Mouse (Mus musculus): ENCODE measurements around the gene Nr2e1.

Nr2e1 gene

DNA sequence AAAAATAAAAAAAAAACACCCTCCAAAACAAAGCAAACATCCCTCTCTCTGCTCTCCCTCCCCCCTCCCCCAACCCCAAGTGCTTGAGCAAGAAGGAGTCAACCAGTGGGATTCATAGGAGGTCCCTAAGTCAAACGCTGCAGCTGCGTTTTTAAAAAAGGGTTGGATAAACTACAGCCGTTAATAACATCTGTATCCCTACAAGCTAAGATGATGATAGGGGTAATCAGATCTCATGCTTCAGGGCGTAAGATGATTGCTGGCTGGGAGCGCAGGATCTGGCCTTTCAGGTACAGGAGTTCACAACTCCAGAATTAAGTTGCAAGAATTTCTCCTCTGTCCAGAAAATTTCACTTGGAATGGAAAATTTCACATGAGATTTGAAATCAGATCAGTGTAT, 6.1 kb upstream of the Nr2e1 start:
- in situ Hi-C loops (cut with MboI; ENCODE audit: low sequenced_read_pairs) = no loop called here

GRCm38 (mm10) chr10:42587961-42588750, 4.7 kb upstream of the Nr2e1 start:
- in situ Hi-C loops (cut with MboI; ENCODE audit: low sequenced_read_pairs) = no loop called here

DNA sequence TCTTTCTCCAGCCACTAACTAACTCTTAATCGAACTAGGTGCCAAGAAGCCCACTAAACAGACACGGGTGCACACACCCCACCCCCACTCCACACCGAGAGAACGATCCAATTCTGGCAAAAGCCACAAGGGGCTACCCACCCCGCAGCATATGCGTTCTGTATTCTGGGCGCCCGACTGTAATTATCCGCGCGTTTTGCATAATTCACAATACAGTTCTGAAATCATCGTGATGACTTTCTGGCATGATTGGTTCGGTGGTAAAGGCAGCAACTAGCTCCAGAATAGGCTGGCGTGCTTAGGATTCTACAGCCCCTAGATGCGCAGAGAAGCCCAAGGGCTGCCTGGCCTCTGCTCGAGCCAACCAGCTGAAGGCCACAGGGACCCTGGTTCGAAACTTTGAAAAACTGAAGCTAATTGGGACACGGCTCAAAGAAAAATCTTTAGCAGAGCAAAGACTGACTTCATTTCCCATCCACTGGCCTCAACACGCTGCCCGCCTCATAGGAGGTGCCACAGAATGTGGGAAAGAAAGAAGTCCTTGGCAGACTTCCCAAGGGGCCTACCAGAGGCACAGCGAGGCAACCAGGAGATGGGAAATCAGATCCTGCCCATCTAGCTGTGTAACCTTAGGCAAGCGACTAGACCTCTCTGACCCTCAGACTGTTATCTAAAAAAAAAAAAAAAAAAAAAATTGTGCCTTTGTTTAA, 2.3 kb upstream of the Nr2e1 start:
- in situ Hi-C loops (cut with MboI; ENCODE audit: low sequenced_read_pairs) = no loop called here

DNA sequence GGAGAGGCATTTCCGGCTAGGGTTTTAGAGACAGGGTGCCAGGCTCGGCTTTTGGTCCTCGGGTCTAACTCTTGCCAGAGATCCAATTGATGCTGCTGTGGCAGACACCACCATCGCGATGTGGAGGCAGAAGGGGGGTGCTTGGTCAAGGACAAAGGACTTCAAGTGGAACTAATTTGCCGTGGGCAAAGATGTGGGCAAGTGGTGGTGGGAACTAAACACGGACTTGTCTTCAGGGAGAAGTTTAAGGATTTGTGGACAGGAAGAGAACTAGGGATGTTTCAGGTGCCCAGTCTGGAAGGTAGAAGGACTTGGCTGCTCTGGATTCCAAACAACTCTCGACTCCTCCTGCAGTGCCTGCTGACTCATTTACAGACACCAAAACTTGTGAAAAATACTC, 1.7 kb upstream of the Nr2e1 start:
- in situ Hi-C loops (cut with MboI; ENCODE audit: low sequenced_read_pairs) = no loop called here

DNA sequence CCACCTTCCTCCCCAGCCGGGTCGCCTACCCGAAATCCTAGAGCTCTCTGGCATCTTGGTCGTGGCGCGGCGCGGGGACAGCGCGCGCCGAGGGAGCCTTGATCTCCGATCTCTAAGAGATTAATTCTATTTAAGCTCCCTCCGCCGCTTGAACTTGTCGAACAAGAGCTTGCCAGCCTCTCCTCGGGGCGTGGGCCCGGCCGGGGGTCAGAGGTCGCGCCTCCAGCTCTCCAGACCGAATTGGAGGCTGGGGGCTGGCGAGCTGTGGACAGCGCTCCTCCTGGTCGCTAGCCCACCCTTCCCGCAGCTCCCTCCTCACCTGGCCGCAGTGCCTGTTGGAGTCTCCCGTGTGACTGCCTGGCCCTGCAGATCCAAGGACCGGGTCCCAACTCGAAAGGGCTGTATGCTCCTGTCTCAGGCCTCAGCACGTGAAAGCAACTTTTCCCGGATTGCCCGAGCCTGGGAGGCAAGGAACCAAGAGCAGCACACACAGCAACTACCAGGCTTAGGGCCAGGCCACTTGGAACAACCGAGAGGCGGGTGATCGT, 1.1 kb upstream of the Nr2e1 start:
- in situ Hi-C loops (cut with MboI; ENCODE audit: low sequenced_read_pairs) = no loop called here

DNA sequence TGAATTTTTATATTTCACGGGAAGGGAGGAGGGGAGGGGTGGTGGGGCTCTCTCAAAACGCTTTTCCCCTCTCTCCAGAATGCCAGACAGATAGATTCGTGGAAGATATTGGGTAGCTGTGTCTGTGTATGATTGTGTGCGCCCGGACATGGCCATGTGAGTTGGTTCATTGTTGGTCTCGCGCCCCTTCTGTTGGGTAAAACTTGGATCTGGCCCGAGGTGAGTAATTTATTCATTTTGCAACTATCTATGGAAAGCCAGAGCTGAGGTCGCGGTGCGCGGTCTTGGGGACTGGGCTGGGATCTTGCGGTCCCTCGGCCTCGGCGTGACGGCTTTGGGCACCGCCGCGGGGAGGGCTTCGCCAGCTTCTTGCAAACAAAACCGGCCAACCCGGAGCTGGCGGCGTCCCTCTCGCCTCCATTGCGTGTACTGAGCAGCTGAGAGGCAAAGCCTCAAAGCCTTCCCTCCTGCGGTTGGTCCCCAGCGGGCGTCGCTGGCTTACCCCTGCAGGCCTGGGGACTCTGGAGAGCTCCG, 537 bp upstream of the Nr2e1 start:
- in situ Hi-C loops (cut with MboI; ENCODE audit: low sequenced_read_pairs) = no loop called here

DNA sequence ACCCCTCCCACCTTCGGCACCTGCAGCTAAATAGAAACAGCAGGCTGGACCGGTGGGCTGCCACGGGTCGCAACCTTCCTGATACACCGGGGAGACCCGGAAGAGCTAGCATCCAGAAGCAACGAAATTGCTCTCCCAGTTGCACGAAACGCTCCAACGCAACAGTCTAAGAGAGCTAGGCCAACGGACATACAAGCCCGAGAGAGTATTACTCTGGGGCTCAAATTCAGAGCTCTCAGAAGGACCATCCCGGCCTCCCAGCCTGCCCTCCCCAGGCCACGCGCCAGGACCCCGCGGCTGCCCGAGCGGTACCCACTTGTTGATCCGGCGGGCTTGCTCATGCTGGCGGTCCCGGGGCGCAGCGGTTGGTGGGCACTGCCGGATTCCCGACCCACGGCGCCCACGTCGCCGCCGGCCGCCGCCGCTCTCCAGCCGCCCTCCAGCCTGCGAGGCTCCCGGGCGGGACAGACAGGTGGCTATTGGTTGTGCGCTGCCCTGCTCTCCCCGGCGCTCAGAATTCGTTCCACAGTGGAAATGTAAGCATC, 794 bp downstream of the Nr2e1 start:
- in situ Hi-C loops (cut with MboI; ENCODE audit: low sequenced_read_pairs) = no loop called here

DNA sequence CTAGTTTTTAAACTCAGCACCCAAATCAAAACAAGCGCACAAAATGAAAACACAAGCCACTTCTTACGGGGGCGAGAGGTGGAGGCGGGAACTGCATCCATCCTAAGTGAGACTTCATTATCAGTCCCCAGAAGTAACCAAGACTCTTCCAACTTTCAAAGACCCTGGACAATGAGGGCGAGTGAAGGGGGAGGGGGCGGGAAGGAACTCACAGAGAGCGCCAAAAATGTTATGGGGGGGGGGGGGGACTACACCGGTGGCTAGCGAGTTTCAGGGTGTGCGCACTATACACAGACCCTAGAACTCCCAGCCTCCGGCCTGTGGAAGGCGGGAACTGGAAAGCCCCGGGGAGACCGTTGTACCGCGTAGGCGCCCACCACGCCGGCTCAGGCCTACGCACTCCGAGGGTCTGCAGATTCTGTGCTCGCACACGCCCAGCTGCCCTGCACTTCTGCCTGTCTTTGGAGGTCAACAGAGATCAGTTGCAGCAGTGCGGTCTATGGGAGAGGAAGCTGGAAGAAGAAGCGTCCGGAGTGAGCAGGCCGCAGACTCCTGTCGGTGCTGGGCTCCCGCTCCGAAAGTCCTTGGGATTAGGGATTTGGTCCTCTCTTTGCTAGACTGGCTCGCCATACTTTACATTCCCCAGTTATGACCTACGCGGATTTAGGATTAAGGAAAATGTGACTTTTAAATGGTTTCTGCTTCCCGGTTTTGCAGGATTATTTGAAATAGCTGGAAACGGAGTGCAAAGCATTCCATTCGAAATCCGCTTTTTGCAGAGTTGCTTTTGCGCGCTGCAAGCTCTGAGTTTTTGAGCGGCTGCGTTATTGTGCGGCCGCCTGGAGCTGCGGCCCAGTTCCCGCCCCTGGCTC, 1.5 kb downstream of the Nr2e1 start:
- in situ Hi-C loops (cut with MboI; ENCODE audit: low sequenced_read_pairs) = no loop called here

- in situ Hi-C loops (cut with MboI; ENCODE audit: low sequenced_read_pairs) = no loop called here
These were observed 2.5 kb downstream of the Nr2e1 start for GRCm38 (mm10) chr10:42580951-42581277.

- in situ Hi-C loops (cut with MboI; ENCODE audit: low sequenced_read_pairs) = no loop called here
These were observed 3.1 kb downstream of the Nr2e1 start for GRCm38 (mm10) chr10:42580131-42580950.

DNA sequence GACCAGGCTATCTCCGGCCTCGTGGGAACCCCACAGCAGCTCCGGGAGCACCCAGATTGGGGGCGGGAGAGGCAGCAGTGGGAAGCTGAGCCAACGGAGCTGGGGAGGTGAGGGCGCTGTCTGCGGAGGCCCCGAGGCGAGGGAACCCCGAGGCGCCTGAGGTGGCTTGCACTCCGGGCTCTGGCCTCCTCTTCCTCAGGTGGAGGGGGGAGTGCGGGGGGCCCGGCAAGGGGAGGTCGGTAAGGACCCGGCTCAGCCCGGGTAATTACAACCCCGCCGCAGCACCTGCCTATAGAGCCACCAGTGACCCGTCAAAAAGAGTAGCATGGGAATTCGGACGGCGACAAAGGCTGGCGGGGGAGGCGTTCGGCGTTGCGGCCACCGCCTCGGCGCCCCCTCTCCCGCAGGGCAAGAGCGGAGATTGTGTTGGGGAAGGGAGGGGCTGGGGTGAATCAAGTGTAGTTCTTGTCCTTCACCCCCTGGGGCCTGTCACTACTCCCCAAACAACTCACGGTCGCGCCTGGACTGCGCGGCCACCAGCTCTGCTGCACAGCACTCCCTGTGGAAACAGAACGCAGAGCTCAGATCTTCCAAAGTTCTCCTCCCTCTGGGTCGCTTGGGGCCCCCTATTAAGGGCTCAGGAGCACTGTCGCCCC, 3.8 kb downstream of the Nr2e1 start:
- in situ Hi-C loops (cut with MboI; ENCODE audit: low sequenced_read_pairs) = no loop called here

DNA sequence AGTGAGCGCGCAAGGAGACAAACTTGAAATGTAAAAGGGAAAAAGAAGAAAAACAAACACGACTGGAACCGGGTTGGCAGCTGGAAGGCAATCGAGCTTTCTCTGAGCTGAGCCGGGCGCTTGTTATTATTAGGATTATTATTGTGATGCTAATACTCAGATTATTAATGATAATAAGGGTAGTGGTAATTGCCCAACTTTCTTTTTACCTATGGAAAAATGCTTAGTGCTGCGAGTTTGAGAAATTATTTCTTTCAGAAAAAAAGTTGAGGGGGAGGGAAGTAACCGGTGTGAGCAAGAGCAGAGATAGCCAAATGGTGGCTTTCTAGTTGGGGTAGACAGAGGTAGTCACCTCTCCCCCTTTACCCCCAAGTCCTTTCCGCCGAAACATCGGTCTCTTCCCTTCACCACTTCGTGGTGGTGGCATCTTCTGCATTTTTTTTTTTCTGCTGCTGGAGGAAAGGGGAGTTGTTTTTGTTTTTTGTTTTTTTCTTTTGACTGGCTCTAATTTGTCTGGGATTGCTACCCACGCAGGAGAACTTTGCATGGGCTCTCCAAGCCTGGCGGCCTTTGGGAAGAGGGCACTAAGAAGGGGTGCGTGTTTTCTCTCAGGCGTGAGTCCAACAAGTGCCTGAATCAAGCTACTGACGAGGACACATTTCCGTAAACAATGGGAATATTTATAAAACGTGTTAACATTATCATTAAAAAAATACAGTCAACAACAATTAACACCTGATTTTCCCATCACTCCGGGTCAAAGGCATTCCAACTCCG, 4.5 kb downstream of the Nr2e1 start:
- in situ Hi-C loops (cut with MboI; ENCODE audit: low sequenced_read_pairs) = no loop called here

DNA sequence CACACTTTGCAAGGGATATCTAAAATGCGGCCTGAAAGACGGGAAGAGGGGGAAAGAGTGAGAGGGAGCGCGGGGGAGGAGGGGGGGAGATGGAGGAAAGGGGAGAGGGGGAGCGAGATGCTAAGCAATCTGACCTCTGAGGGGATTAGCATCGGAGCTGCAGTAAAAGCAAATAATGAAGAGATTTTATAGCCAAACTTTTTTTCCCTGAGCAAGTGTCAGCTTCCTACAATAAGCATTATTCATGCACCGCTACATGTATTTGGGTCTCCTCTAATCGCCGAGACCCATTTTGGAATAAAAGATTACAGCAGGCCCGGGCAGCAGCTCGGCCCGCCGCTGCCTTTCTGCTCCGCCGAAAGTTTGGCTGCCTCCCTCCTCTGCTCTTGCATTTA, 5.2 kb downstream of the Nr2e1 start:
- in situ Hi-C loops (cut with MboI; ENCODE audit: low sequenced_read_pairs) = no loop called here

DNA sequence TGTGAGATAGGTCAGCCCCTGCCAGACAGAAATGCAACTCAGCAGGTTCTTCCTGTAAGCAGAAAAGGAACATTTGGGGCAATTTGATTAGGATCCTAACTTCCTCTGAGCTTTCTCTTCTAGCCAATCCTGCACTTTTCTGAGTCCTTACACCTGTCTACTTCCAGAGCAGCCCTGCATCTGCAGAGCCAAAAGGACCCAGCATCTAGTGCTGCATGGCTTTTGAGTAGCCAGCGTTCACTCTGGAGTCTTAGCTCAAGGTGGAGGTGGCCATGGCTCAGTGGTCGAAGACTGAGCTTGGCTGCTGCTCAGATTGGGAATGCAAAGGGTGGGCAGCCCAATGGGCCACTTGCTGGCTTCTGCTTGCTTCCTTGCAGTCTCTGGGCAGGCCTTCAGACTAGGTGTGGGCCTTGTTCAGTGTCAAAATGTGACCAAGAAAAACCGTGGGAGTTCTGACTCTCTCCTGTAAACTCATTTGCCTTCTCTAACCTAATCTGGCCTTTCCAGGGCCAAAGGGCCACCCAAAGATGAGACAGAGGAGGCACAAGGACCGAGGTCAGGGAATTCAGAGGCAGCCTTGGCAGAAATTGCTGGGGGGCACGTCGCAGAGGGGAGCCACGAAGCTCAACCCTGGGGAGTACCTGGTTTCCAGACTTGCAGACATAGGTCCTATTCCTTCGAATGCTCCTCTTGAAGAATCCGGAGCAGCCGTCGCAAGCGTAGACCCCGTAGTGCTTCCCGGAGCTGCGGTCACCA, 5.7 kb downstream of the Nr2e1 start:
- in situ Hi-C loops (cut with MboI; ENCODE audit: low sequenced_read_pairs) = no loop called here

DNA sequence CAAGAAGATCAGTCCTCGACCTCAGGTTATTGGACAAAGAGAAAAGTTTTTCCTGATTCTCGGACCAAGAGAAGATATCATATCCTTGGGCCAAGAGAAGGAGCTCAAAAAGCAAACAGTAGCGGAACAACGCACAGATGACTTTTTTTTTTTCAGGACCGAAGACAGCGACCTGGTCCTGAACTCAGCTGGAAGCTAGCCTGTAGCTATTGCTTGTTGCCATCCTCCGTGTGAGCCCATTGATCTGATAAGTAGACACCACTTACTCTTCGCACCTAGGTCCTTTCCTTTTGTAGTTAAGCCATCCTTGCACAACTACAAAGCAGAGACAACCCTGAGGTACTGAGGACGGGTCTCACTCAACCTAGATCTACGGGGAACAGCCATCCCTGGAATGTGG, 8.8 kb downstream of the Nr2e1 start:
- in situ Hi-C loops (cut with MboI; ENCODE audit: low sequenced_read_pairs) = no loop called here

GRCm38 (mm10) chr10:42572971-42573370, 10.5 kb downstream of the Nr2e1 start:
- in situ Hi-C loops (cut with MboI; ENCODE audit: low sequenced_read_pairs) = no loop called here

DNA sequence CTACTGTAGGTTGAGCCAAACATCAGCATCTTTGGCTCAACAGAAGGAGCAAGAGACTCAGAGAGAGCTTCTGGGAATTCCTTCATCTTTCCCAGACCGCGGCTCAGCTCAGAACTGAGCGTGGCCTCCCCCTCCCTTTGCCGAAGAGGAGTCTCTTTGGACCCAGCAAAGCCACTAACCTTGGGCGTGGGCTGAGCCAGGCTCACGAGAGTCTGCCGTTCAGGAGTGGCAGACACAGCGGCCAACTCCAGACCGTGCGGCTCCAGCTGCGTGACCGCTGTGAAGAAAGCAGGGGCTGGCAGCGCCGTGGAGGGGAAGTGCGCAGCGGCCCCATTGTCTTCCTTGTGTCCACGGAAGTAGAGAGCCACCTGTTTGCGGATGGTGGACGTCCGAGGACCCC, 10.9 kb downstream of the Nr2e1 start:
- in situ Hi-C loops (cut with MboI; ENCODE audit: low sequenced_read_pairs) = no loop called here

GRCm38 (mm10) chr10:42562272-42562671, 21.2 kb downstream of the Nr2e1 start:
- in situ Hi-C loops (cut with MboI; ENCODE audit: low sequenced_read_pairs) = no loop called here

All from CH12F3 (cell line).